Mouse (Mus musculus) heart, postnatal 14 days (tissue): ENCODE measurements around the gene Asns. TPM values are rescaled to one million over a fixed set of nuclear protein-coding genes. Genes with fewer than 3 reads are reported as not detected.

Source experiments
- DNase-seq, 2 experiments: peaks; one replicate each; pipeline ENCODE4 v3.0.0; 2021 to 2022
- intact Hi-C: fragments of 180-260 bp; cut with DNase I; formaldehyde crosslinking; loops from one replicate; pipeline ENCODE4 v1.15.1; 2025
- long read RNA-seq, 2 experiments: library from polyadenylated mRNA; stranded (forward); transcript quantifications; one replicate each; pipeline ENCODE4 v2.0.0; 2021
- total RNA-seq, 2 experiments: library from RNA; stranded (reverse); gene quantifications; 2 replicates each; pipeline ENCODE4 v1.2.3; 2021

The Asns gene
- total RNA-seq = 1 to 10 TPM; 3.5 to 4.9 TPM
- long read RNA-seq, experiment 1, transcript Asns-201 (12 exons, 2,001 nt) = major isoform, 7 of 8 reads
- long read RNA-seq, experiment 1, partial matches to known transcripts = 0 of 8 reads
- long read RNA-seq, experiment 1, other reads (novel, unspliced or antisense) = 1 of 8 reads
- long read RNA-seq, experiment 2, transcript Asns-201 (12 exons, 2,001 nt) = major isoform, 9 of 12 reads
- long read RNA-seq, experiment 2, partial matches to known transcripts = 1 of 12 reads
- long read RNA-seq, experiment 2, other reads (novel, unspliced or antisense) = 2 of 12 reads

GRCm38 (mm10) chr6:7692884-7693585, at the start of gene Asns:
Asns (minus strand) TSS chr6:7693254.
- intact Hi-C loops = no loop called here
- peak; percentile 69 to 73 for DNase-seq

- peak in 1 of 2 experiments; percentile 7 for DNase-seq
- intact Hi-C loops = no loop called here
Observed at GRCm38 (mm10) chr6:7741721-7742120, 48.7 kb upstream of the Asns start.

- intact Hi-C loops = no loop called here
- no peak for DNase-seq
Observed at GRCm38 (mm10) chr6:7737842-7738241, 44.8 kb upstream of the Asns start.

GRCm38 (mm10) chr6:7732754-7733708, 40.0 kb upstream of the Asns start:
- DNase-seq = peak; percentile 86 to 91
- intact Hi-C loops = loop anchor here (1.0 to 5.0 kb wide), 4 partner anchors 114 to 456 kb away; no protein-coding TSS in a partner anchor

GRCm38 (mm10) chr6:7732097-7732496, 39.0 kb upstream of the Asns start:
- intact Hi-C loops = loop anchor here (5.0 kb wide), 3 partner anchors 115 to 355 kb away; no protein-coding TSS in a partner anchor
- no peak for DNase-seq

- intact Hi-C loops = no loop called here
- no peak for DNase-seq
Observed at GRCm38 (mm10) chr6:7729128-7729527, 36.1 kb upstream of the Asns start.

- no peak for DNase-seq
- intact Hi-C loops = no loop called here
Observed at GRCm38 (mm10) chr6:7728241-7728640, 35.2 kb upstream of the Asns start.

GRCm38 (mm10) chr6:7716236-7716635, 23.2 kb upstream of the Asns start:
- intact Hi-C loops = no loop called here
- no peak for DNase-seq

GRCm38 (mm10) chr6:7714230-7714629, 21.2 kb upstream of the Asns start:
- DNase-seq = no peak
- intact Hi-C loops = no loop called here

- no peak for DNase-seq
- intact Hi-C loops = no loop called here
Observed at GRCm38 (mm10) chr6:7711837-7712330, 18.8 kb upstream of the Asns start.

- DNase-seq = no peak
- intact Hi-C loops = no loop called here
Observed at GRCm38 (mm10) chr6:7708246-7708645, 15.2 kb upstream of the Asns start.

GRCm38 (mm10) chr6:7706796-7707195, 13.7 kb upstream of the Asns start:
- no peak for DNase-seq
- intact Hi-C loops = no loop called here

GRCm38 (mm10) chr6:7697999-7698699, 5.1 kb upstream of the Asns start:
- DNase-seq = no peak

GRCm38 (mm10) chr6:7697077-7697643, 4.1 kb upstream of the Asns start:
- DNase-seq = no peak
- intact Hi-C loops = no loop called here

More at GRCm38 (mm10) chr6:7697999-7698699, 5.1 kb upstream of the Asns start:
- intact Hi-C loops = no loop called here

GRCm38 (mm10) chr6:7696641-7697040, 3.6 kb upstream of the Asns start:
- no peak for DNase-seq
- intact Hi-C loops = no loop called here

- intact Hi-C loops = no loop called here
- no peak for DNase-seq
Observed at GRCm38 (mm10) chr6:7695901-7696300, 2.8 kb upstream of the Asns start.

GRCm38 (mm10) chr6:7693666-7694065, 612 bp upstream of the Asns start:
- intact Hi-C loops = no loop called here
- no peak for DNase-seq

- intact Hi-C loops = no loop called here
- peak in 1 of 2 experiments; percentile 9 for DNase-seq
Observed at GRCm38 (mm10) chr6:7692451-7692850, 603 bp downstream of the Asns start.

- no peak for DNase-seq
Observed at GRCm38 (mm10) chr6:7692037-7692436, 1.0 kb downstream of the Asns start.

GRCm38 (mm10) chr6:7690456-7690855, 2.6 kb downstream of the Asns start:
- DNase-seq = no peak
- intact Hi-C loops = no loop called here

More at GRCm38 (mm10) chr6:7692037-7692436, 1.0 kb downstream of the Asns start:
- intact Hi-C loops = no loop called here
